Mouse (Mus musculus): Measurements from ENCODE around the gene Lif.

- no peak for TF ChIP-seq POLR2A (IDR thresholded peaks at IDR 0.05; ENCODE audit: borderline replicate concordance, extremely low read depth, low read depth, low read length)
- TF ChIP-seq CTCF (IDR thresholded peaks at IDR 0.05; ENCODE audit: insufficient read depth, low read length) = no peak
Observed at GRCm38 (mm10) chr11:4247201-4247959, 10.0 kb upstream of the Lif start.
